Mouse (Mus musculus) heart, embryonic 16.5 days (tissue): ENCODE data around the gene Cacul1. TPM values are rescaled to one million over a fixed set of nuclear protein-coding genes. Genes with fewer than 3 reads are reported as not detected.

Experiments used
- ATAC-seq: fragments of 200-750 bp; cut with Nextera tagmentation; replicated peaks from 2 replicates; pipeline ENCODE4 v1.8.0; 2017; ENCODE audit warnings: moderate number of reproducible peaks; ENCODE audit not compliant: insufficient read depth, low FRiP score; ENCODE audit errors: extremely low read depth
- H3K27ac ChIP-seq: fragments of 300-500 bp; sonication (generic); 2 replicates; pipeline ENCODE4 v1.5.1; 2014; ENCODE audit warnings: mild to moderate bottlenecking, low read length, control low read depth, moderate library complexity
- H3K27me3 ChIP-seq: fragments of 300-500 bp; sonication (generic); 2 replicates; pipeline ENCODE4 v1.6.1; 2014; ENCODE audit warnings: low read length, mixed read lengths; ENCODE audit not compliant: control insufficient read depth, insufficient read depth
- H3K36me3 ChIP-seq: fragments of 300-500 bp; sonication (generic); 2 replicates; pipeline ENCODE4 v1.6.1; 2014; ENCODE audit not compliant: control insufficient read depth, insufficient read depth
- H3K4me1 ChIP-seq: fragments of 300-500 bp; sonication (generic); 2 replicates; pipeline ENCODE4 v1.6.1; 2014; ENCODE audit warnings: low read length, mixed read lengths; ENCODE audit not compliant: control insufficient read depth, insufficient read depth
- H3K4me2 ChIP-seq: fragments of 300-500 bp; sonication (generic); 2 replicates; pipeline ENCODE4 v1.6.1; 2014; ENCODE audit warnings: low read depth, mild to moderate bottlenecking, control low read depth, low read length
- H3K4me3 ChIP-seq: fragments of 300-500 bp; sonication (generic); 2 replicates; pipeline ENCODE4 v1.5.1; 2014; ENCODE audit warnings: mild to moderate bottlenecking, control low read depth, low read length
- H3K9ac ChIP-seq: fragments of 300-500 bp; sonication (generic); 2 replicates; pipeline ENCODE4 v1.6.1; 2014; ENCODE audit warnings: low read length, control low read depth
- H3K9me3 ChIP-seq: fragments of 300-500 bp; sonication (generic); replicated peaks from 2 replicates; pipeline ENCODE4 v1.6.1; 2016; ENCODE audit warnings: low read length; ENCODE audit not compliant: control insufficient read depth
- WGBS: fragments of 180-500 bp; shearing (Covaris S2); extraction: QIAGEN DNeasy Blood & Tissue Kit; methylation state at CpG from one replicate; pipeline ENCODE4 v1.1.7; 2014; 5-methylcytosine and 5-hydroxymethylcytosine counted together
- polyA plus RNA-seq: library from polyadenylated mRNA; unstranded; fragments of >200 nt; fragmentation: Nextera tagmentation; extraction: Ambion mirVana; gene quantifications from 2 replicates; pipeline ENCODE4 v1.2.1, GENCODE M21; 2015

The Cacul1 gene
- polyA plus RNA-seq, 1 experiment from 2014 or later = 13.1 TPM

DNA sequence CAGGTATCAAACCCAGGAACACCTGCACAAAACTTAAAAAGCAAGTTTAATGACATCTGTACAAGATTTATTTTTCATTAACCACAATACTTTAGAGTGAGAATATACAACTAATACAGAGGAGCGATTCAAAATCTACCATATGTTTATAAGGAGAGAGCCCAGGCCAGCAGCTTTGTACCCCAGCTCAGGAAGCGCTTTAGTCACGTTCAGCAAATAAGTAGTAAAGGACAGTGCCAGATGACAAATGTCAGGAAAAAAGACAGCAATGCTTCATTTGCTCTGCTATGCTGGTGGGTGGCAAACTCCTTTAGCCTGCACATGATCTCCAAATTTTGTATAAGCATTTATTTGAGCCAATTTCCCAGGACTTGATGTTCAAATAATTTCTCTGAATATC lies 56.1 kb downstream of the Cacul1 start:
- H3K36me3 ChIP-seq = peaks cover 7% of the 10 kb centered on the region
- H3K4me2 ChIP-seq = no peak overlapping the region
- H3K4me3 ChIP-seq = no peak overlapping the region
- H3K27ac ChIP-seq = no peak overlapping the region
- no peak for ATAC-seq
- 88% methylated on average over 3 of the region's 3 CpGs for WGBS
- H3K4me1 ChIP-seq = no peaks in the 10 kb centered on the region
- H3K9ac ChIP-seq = no peak overlapping the region
- H3K9me3 ChIP-seq = no peaks in the 10 kb centered on the region
- no peaks in the 10 kb centered on the region for H3K27me3 ChIP-seq

DNA sequence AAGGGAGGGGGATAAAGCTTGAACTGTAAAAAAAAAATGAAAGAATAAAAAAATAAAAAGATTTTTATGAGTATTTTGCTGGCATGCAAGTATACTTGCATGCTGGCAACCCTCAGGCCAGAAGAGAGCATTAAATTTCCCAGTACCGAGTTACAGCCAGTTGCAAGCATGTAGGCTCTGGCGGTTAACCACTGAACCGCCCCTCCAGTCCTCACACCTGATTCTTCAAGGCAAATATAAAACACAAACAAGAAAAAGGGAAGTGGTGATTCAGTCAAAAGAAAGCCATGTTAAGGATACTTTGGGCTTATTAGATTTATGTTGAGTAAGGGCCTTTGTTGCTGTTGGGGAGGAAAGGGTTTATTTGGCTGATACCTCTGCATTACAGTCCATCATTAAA lies 60.7 kb downstream of the Cacul1 start:
- no peak for ATAC-seq
- Histone ChIP-seq H3K9ac (no peak overlapping the region), H3K4me1 (no peaks in the 10 kb centered on the region), H3K4me2 (no peak overlapping the region), H3K36me3 (no peaks in the 10 kb centered on the region; the same call in 1 of the 2 replicates), H3K4me3 (no peak overlapping the region), H3K9me3 (no peaks in the 10 kb centered on the region), H3K27me3 (no peaks in the 10 kb centered on the region), H3K27ac (no peak overlapping the region)
- WGBS = 85% methylated on average over 3 of the region's 3 CpGs

DNA sequence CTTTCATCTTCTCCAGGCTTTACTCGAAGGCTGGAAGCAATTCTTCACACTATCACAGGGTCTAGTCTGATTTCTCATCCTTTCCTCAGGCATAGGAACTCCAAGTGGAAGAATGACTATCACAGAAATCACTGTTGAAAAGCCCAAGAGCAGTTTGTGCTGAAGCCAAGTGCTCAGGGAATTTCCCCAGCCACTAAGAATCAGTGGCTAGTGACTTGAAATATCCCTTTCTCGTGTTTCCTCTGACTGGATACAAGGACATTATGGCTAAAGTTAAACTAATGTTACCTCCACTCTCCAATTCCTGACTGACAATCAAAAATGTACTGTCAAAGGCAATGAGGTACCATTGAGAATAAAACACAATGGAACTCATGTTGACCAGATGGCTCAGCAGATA lies 65.8 kb downstream of the Cacul1 start:
- H3K9me3 ChIP-seq = no peaks in the 10 kb centered on the region
- no peaks in the 10 kb centered on the region for H3K36me3 ChIP-seq
- no peak overlapping the region for H3K4me2 ChIP-seq
- H3K27me3 ChIP-seq = no peaks in the 10 kb centered on the region
- no peak overlapping the region for H3K4me3 ChIP-seq
- WGBS = 61% methylated on average over 2 of the region's 2 CpGs
- H3K4me1 ChIP-seq = no peaks in the 10 kb centered on the region
- H3K9ac ChIP-seq = no peak overlapping the region
- H3K27ac ChIP-seq = no peak overlapping the region
- ATAC-seq = no peak

DNA sequence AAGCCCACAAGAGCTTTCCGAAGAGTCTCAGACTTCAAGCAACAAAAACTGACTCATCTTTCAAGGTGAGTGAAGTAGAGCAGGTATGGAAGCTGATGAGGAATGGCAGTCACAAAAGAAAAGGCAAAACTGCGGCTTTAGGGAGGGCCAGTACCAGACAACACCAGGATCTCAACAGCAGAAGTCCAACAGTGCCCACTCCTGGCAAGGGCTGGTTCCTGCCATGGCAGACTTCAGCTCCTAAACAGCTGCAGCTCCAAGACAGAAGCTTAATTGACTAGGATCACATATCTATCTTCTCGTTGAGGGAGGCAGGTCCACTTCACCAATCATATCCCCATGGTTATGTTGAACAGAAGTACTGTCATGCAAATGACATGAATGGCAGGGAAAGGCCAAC lies 67.4 kb downstream of the Cacul1 start:
- Histone ChIP-seq H3K36me3 (no peaks in the 10 kb centered on the region), H3K9ac (no peak overlapping the region), H3K4me1 (no peaks in the 10 kb centered on the region), H3K4me3 (no peak overlapping the region), H3K27ac (no peak overlapping the region), H3K27me3 (no peaks in the 10 kb centered on the region), H3K9me3 (no peaks in the 10 kb centered on the region), H3K4me2 (no peak overlapping the region)
- no peak for ATAC-seq
- WGBS = 56% methylated on average over 3 of the region's 3 CpGs

DNA sequence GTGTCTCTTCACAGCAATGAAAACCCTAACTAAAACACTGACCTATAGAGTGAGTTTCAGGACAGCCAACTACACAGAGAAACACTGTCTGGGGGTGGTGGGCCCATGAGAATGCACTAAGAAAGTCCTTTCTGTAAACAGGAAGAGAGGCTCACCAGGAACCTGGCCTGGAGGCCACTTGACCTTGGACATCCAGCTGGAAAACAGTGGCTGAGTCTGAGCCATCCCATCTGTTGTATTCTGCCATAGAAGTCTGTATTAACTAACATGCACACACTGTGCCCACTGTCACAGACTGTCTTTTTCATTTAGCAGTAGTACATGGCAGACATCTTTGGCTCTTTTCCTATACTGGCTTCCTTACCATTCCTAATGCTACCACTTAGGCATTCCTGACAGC lies 80.6 kb downstream of the Cacul1 start:
- Histone ChIP-seq H3K4me1 (no peaks in the 10 kb centered on the region), H3K27ac (no peak overlapping the region)
- no peak for ATAC-seq

DNA sequence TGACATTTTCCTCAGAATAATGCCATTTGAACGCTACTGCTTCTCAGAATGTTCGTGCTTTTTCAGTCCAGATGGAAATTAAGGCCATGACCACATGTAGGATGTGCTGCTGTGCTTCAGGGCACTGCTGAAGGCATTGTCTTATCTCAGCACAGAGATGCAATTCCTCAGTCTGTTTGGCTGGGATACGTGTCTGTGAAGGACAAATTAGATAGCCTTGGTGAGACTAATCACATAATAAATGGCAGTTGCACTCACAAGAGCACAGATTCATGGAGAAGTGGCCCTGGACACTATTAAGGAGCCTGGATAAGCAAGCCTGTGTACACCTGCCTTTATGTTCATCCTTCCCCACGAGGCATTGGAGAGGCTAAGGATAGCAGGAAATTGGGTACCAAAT lies 83.7 kb downstream of the Cacul1 start:
- ATAC-seq = no peak
- 58% methylated on average over 4 of the region's 4 CpGs for WGBS
- Histone ChIP-seq H3K9me3 (no peaks in the 10 kb centered on the region), H3K4me3 (no peak overlapping the region), H3K4me2 (no peak overlapping the region), H3K27me3 (no peaks in the 10 kb centered on the region), H3K27ac (no peak overlapping the region), H3K9ac (no peak overlapping the region), H3K36me3 (no peaks in the 10 kb centered on the region), H3K4me1 (no peaks in the 10 kb centered on the region)

More for the DNA sequence above, 80.6 kb downstream of the Cacul1 start:
- H3K27me3 ChIP-seq = no peaks in the 10 kb centered on the region
- H3K4me3 ChIP-seq = no peak overlapping the region
- no peak overlapping the region for H3K4me2 ChIP-seq
- H3K36me3 ChIP-seq = no peaks in the 10 kb centered on the region
- no peaks in the 10 kb centered on the region for H3K9me3 ChIP-seq
- H3K9ac ChIP-seq = no peak overlapping the region

DNA sequence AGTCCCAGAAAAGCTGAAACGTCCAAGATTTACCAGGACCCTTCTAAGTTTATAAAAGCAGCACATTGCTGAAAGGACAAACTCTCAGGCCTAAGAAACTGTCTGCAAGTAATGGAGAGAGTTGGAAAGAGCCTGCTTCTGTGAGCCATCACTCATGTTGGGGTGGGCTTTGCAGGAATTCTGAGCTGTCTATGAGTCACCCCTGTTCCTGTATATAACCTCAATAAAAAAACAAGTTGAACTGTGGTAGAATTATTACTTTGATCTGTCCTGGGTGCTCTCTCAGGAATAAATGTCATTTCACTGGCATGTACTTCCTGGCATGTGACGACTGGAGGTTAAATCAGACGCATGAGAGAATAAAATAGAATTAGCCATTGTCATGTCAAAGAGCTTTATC lies 85.1 kb downstream of the Cacul1 start:
- H3K4me3 ChIP-seq = no peak overlapping the region
- no peak overlapping the region for H3K9ac ChIP-seq
- no peak overlapping the region for H3K27ac ChIP-seq
- no peak for ATAC-seq
- WGBS = 36% methylated on average over 3 of the region's 3 CpGs
- no peaks in the 10 kb centered on the region for H3K27me3 ChIP-seq
- no peaks in the 10 kb centered on the region for H3K4me1 ChIP-seq
- no peaks in the 10 kb centered on the region for H3K36me3 ChIP-seq
- H3K9me3 ChIP-seq = no peaks in the 10 kb centered on the region
- H3K4me2 ChIP-seq = no peak overlapping the region

DNA sequence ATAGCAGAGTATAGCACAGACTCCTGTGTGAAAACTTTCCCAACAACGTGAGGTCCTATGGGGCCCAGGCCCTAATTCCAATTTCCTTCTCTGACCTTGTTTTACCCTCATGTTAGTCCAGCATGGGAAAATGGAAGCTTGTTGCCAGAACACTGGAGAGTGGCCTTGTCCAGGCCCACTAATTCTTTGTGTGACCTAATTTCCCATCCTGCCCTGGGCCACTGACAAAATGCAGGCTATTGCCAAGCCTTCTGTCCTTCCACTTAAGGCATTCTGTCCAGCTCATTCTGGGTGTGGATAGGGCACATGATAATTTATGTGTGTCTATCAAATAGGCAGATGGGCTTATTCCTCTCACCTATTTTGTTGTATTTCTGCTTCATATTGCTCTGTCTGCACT lies 91.3 kb downstream of the Cacul1 start:
- no peak overlapping the region for H3K9ac ChIP-seq
- H3K27me3 ChIP-seq = no peaks in the 10 kb centered on the region
- 81% methylated on average over 1 of the region's 1 CpGs for WGBS
- no peak overlapping the region for H3K4me2 ChIP-seq
- no peaks in the 10 kb centered on the region for H3K9me3 ChIP-seq
- no peak for ATAC-seq
- H3K4me1 ChIP-seq = no peaks in the 10 kb centered on the region
- H3K4me3 ChIP-seq = no peak overlapping the region
- H3K36me3 ChIP-seq = no peaks in the 10 kb centered on the region
- no peak overlapping the region for H3K27ac ChIP-seq

DNA sequence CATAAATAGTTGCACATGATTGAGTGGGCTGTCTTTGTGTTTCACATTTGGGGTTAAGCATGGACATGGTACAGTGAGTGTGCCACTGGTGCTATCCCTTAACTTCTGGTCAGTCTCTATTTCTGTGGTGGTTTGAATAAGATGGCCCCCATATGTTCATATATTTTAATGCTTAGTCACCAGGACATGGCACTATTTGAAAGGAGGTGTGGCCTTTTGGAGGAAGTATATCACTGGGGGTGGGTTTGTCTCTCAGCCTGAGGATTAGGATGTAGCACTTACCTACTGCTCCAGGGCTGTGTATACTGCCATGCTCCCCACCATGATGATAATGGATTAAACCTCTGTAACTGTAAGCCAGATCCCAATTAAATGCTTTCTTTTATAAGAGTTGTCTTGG lies 95.6 kb downstream of the Cacul1 start:
- H3K27ac ChIP-seq = no peak overlapping the region
- no peak for ATAC-seq
- no peak overlapping the region for H3K4me3 ChIP-seq
- H3K36me3 ChIP-seq = no peaks in the 10 kb centered on the region
- no peak overlapping the region for H3K9ac ChIP-seq
- H3K9me3 ChIP-seq = no peaks in the 10 kb centered on the region
- H3K27me3 ChIP-seq = no peaks in the 10 kb centered on the region
- no peaks in the 10 kb centered on the region for H3K4me1 ChIP-seq
- no peak overlapping the region for H3K4me2 ChIP-seq

DNA sequence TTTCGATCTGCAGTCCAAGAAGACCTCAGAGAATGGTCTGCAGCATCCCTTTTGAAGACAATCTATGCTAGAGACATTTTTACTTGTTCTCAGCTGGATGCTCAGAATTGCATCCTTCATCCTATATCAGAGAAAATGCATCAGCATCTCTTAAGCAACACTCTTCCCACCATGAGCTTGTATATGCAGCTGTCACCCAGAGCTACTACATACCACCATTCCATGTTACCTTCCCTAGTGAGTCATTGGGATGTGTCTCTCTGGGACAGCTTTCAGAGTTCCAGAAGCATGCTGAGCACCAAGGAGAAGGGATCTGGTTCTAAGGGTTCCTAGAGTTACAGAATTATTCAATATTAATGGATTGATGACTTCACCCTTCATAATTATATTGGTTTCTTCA lies 102.0 kb downstream of the Cacul1 start:
- no peak overlapping the region for H3K4me2 ChIP-seq
- no peak overlapping the region for H3K4me3 ChIP-seq
- no peak overlapping the region for H3K9ac ChIP-seq
- H3K9me3 ChIP-seq = no peaks in the 10 kb centered on the region
- H3K36me3 ChIP-seq = no peaks in the 10 kb centered on the region
- H3K4me1 ChIP-seq = no peaks in the 10 kb centered on the region
- H3K27ac ChIP-seq = no peak overlapping the region
- 34% methylated on average over 1 of the region's 1 CpGs for WGBS
- ATAC-seq = no peak
- no peaks in the 10 kb centered on the region for H3K27me3 ChIP-seq
